10 mouse cellular contexts compared by ENCODE assay signal in genomic region chr2:158658822-158659221, GRCm38 (mm10). TPM values are rescaled to one million over a fixed set of nuclear protein-coding genes. Genes with fewer than 3 reads are reported as not detected.
DNase-seq lines count a peak whose midpoint lies in the region; ATAC-seq lines count a peak whose summit lies in the region.
"Had no signal": no experiment of that assay in that cellular context is flagged by ENCODE, and none has a peak within 500 bp of the region (broad histone marks: within the 10 kb centered on the region; RNA-seq: fewer than 3 reads in every experiment).

No protein-coding gene starts in this region.

- intact Hi-C loops in gastrocnemius, postnatal 14 days (cut with DNase I; ENCODE audit: low total_unique reads), result no loop called here

- WGBS in heart, embryonic 11.5 days (ENCODE audit: insufficient replicate concordance), result 35% methylated on average over 6 of the region's 6 CpGs
- 41% methylated on average over 6 of the region's 6 CpGs for WGBS in embryonic facial prominence, embryonic 11.5 days
- WGBS in kidney, embryonic 14.5 days, result 43% methylated on average over 6 of the region's 6 CpGs

- DNase-seq in heart, adult 8-10 months (ENCODE audit: low spot score), result no peak
- no peak for DNase-seq in embryonic facial prominence, embryonic 11.5 days (ENCODE audit: low spot score)
- peak; percentile 72 for DNase-seq in lung, postnatal 10 days
- no peak for DNase-seq in layer of hippocampus, adult 9-10 months (ENCODE audit: low spot score)
- DNase-seq in gastrocnemius, postnatal 14 days, result no peak
- no peak for DNase-seq in gastrocnemius, postnatal 4 days (ENCODE audit: low spot score in 2 of 2)

- no peaks in the 10 kb centered on the region for H3K9me3 ChIP-seq in heart, embryonic 11.5 days (replicated peaks; ENCODE audit: control insufficient read depth, low read length)
- H3K9me3 ChIP-seq in embryonic facial prominence, embryonic 11.5 days (replicated peaks; ENCODE audit: control insufficient read depth, low read length), result no peaks in the 10 kb centered on the region
- H3K9me3 ChIP-seq in kidney, embryonic 14.5 days (ENCODE audit: control insufficient read depth, low read length), result no peaks in the 10 kb centered on the region

- H3K9ac ChIP-seq in heart, embryonic 11.5 days (ENCODE audit: low read depth, low read length), result no peak overlapping the region
- no peak overlapping the region for H3K9ac ChIP-seq in embryonic facial prominence, embryonic 11.5 days (replicated peaks; ENCODE audit: low read length)
- H3K9ac ChIP-seq in kidney, embryonic 14.5 days (ENCODE audit: low read depth, low read length), result no peak overlapping the region

- H3K27ac ChIP-seq in heart, embryonic 11.5 days (ENCODE audit: low read depth, low read length), result 0 out of 2 replicates have a peak overlapping the region, but pooled peaks have one; percentile 17
- no peak overlapping the region for H3K27ac ChIP-seq in embryonic facial prominence, embryonic 11.5 days (replicated peaks; ENCODE audit: low read depth, low read length)
- H3K27ac ChIP-seq in kidney, embryonic 14.5 days (ENCODE audit: low read depth, low read length), result peak overlapping the region; percentile 71

- no peak overlapping the region for H3K4me3 ChIP-seq in heart, embryonic 11.5 days (ENCODE audit: low read depth, low read length)
- H3K4me3 ChIP-seq in embryonic facial prominence, embryonic 11.5 days (ENCODE audit: low read depth, low read length), result no peak overlapping the region
- no peak overlapping the region for H3K4me3 ChIP-seq in kidney, embryonic 14.5 days (ENCODE audit: low read length)

- no peaks in the 10 kb centered on the region for H3K36me3 ChIP-seq in heart, embryonic 11.5 days (ENCODE audit: control insufficient read depth, insufficient read depth, low read length)
- no peaks in the 10 kb centered on the region for H3K36me3 ChIP-seq in embryonic facial prominence, embryonic 11.5 days (replicated peaks; ENCODE audit: control insufficient read depth, insufficient read depth, low read depth, low read length)
- no peaks in the 10 kb centered on the region for H3K36me3 ChIP-seq in kidney, embryonic 14.5 days (ENCODE audit: control insufficient read depth, insufficient read depth, low read length)

- H3K4me2 ChIP-seq in heart, embryonic 11.5 days, result no peak overlapping the region
- H3K4me2 ChIP-seq in embryonic facial prominence, embryonic 11.5 days (ENCODE audit: low read depth, low read length), result no peak overlapping the region
- H3K4me2 ChIP-seq in kidney, embryonic 14.5 days (replicated peaks; ENCODE audit: low read depth, low read length), result no peak overlapping the region

- H3K4me1 ChIP-seq in heart, embryonic 11.5 days (ENCODE audit: control insufficient read depth, insufficient read depth, low read length), result no peaks in the 10 kb centered on the region
- H3K4me1 ChIP-seq in embryonic facial prominence, embryonic 11.5 days (ENCODE audit: control insufficient read depth, insufficient read depth, low read length), result no peaks in the 10 kb centered on the region
- H3K4me1 ChIP-seq in kidney, embryonic 14.5 days (ENCODE audit: control insufficient read depth, insufficient read depth, low read length), result no peaks in the 10 kb centered on the region; the same call in 1 of the 2 replicates

- peak; percentile 69 for ATAC-seq in heart, embryonic 11.5 days (replicated peaks; ENCODE audit: insufficient number of reproducible peaks, low FRiP score, low TSS enrichment)
- peak; percentile 76; the same call in 1 of the 2 replicates for ATAC-seq in embryonic facial prominence, embryonic 11.5 days (replicated peaks; ENCODE audit: insufficient number of reproducible peaks, low FRiP score, low TSS enrichment, low read depth)
- peak; percentile 79 for ATAC-seq in kidney, embryonic 14.5 days (ENCODE audit: low FRiP score, low TSS enrichment)
- ATAC-seq: forebrain, embryonic 14.5 days had no signal

- no peaks in the 10 kb centered on the region for H3K27me3 ChIP-seq in heart, embryonic 11.5 days (ENCODE audit: control insufficient read depth, insufficient read depth, low read length)
- no peaks in the 10 kb centered on the region for H3K27me3 ChIP-seq in embryonic facial prominence, embryonic 11.5 days (ENCODE audit: control insufficient read depth, insufficient read depth, low read length)
- no peaks in the 10 kb centered on the region for H3K27me3 ChIP-seq in kidney, embryonic 14.5 days (ENCODE audit: control insufficient read depth, insufficient read depth, low read length)
- H3K27me3 ChIP-seq: CH12.LX had no signal

RNA-seq across cellular contexts. Expression of gene Ppp1r16b, which starts 6.4 kb away (rescaled TPM):
- 4.5 TPM in 2 replicates for polyA plus RNA-seq in heart, embryonic 11.5 days (2014; fragmentation: Nextera tagmentation; extraction: Ambion mirVana)
- total RNA-seq in heart, adult 8-10 months (2022), result 10 to 100 TPM in 2 of 4 experiments, 1 to 10 TPM in 2; 7.8 to 12.3 (median 10.1) TPM
- polyA plus RNA-seq in embryonic facial prominence, embryonic 11.5 days (2014; fragmentation: Nextera tagmentation; extraction: Ambion mirVana), result 2.2 and 2.3 TPM in 2 replicates
- 16.6 and 17.3 TPM in 2 replicates for polyA plus RNA-seq in kidney, embryonic 14.5 days (2014; fragmentation: Nextera tagmentation; extraction: Ambion mirVana)
- 1 to 10 TPM; 7.5 to 8.8 TPM for total RNA-seq in gastrocnemius, postnatal 14 days (2021)
- 1 to 10 TPM; 8.3 to 9.1 TPM for total RNA-seq in gastrocnemius, postnatal 4 days (2021)

RNA-seq across cellular contexts. Expression of gene Actr5, which starts 34.1 kb away (rescaled TPM):
- 8.7 and 8.8 TPM in 2 replicates for polyA plus RNA-seq in heart, embryonic 11.5 days (2014; fragmentation: Nextera tagmentation; extraction: Ambion mirVana)
- total RNA-seq in heart, adult 8-10 months (2022), result 1 to 10 TPM; 5.0 to 6.4 (median 6.3) TPM
- 15.8 and 16.5 TPM in 2 replicates for polyA plus RNA-seq in embryonic facial prominence, embryonic 11.5 days (2014; fragmentation: Nextera tagmentation; extraction: Ambion mirVana)
- polyA plus RNA-seq in kidney, embryonic 14.5 days (2014; fragmentation: Nextera tagmentation; extraction: Ambion mirVana), result 13.2 and 15.6 TPM in 2 replicates
- total RNA-seq in gastrocnemius, postnatal 14 days (2021), result 1 to 10 TPM; 3.2 to 4.1 TPM
- 1 to 10 TPM; 7.3 to 9.0 TPM for total RNA-seq in gastrocnemius, postnatal 4 days (2021)

RNA-seq across cellular contexts. Expression of gene Slc32a1, which starts 48.3 kb away (rescaled TPM):
- polyA plus RNA-seq in heart, embryonic 11.5 days (2014; fragmentation: Nextera tagmentation; extraction: Ambion mirVana), result 0.07 and 0.10 TPM in 2 replicates
- total RNA-seq in heart, adult 8-10 months (2022), result not detected
- polyA plus RNA-seq in embryonic facial prominence, embryonic 11.5 days (2014; fragmentation: Nextera tagmentation; extraction: Ambion mirVana), result 0.27 and 0.71 TPM in 2 replicates
- 0.09 and 0.16 TPM in 2 replicates for polyA plus RNA-seq in kidney, embryonic 14.5 days (2014; fragmentation: Nextera tagmentation; extraction: Ambion mirVana)
- total RNA-seq in gastrocnemius, postnatal 14 days (2021), result not detected
- total RNA-seq in gastrocnemius, postnatal 4 days (2021), result not detected
- total RNA-seq: CH12.LX had no signal
